Mouse (Mus musculus) hindbrain, embryonic 14.5 days (tissue): ENCODE data around the gene Med19. TPM values are rescaled to one million over a fixed set of nuclear protein-coding genes. Genes with fewer than 3 reads are reported as not detected.

Experiments
- ATAC-seq: fragments of 200-750 bp; cut with Nextera tagmentation; 2 replicates; pipeline ENCODE4 v1.8.0; 2017; ENCODE audit warnings: moderate number of reproducible peaks, mild to moderate bottlenecking, moderate TSS enrichment, moderate library complexity; ENCODE audit not compliant: low FRiP score
- DNase-seq: peaks from one replicate; pipeline ENCODE4 v3.0.0-alpha.2; 2015; ENCODE audit warnings: low spot score
- H3K27ac ChIP-seq: fragments of 300-500 bp; sonication (generic); 2 replicates; pipeline ENCODE4 v1.5.1; 2014; ENCODE audit warnings: mild to moderate bottlenecking, moderate library complexity
- H3K27me3 ChIP-seq: fragments of 300-500 bp; sonication (generic); 2 replicates; pipeline ENCODE4 v1.6.1; 2014; ENCODE audit warnings: mild to moderate bottlenecking, low read length, mixed read lengths; ENCODE audit not compliant: control insufficient read depth, insufficient read depth
- H3K36me3 ChIP-seq: fragments of 300-500 bp; sonication (generic); replicated peaks from 2 replicates; pipeline ENCODE4 v1.6.1; 2014; ENCODE audit not compliant: control insufficient read depth, insufficient read depth
- H3K4me1 ChIP-seq: fragments of 300-500 bp; sonication (generic); replicated peaks from 2 replicates; pipeline ENCODE4 v1.6.1; 2014; ENCODE audit warnings: antibody characterized with exemption, low read length, mixed read lengths; ENCODE audit not compliant: control insufficient read depth, insufficient read depth
- H3K4me2 ChIP-seq: fragments of 300-500 bp; sonication (generic); replicated peaks from 2 replicates; pipeline ENCODE4 v1.6.1; 2014; ENCODE audit warnings: mild to moderate bottlenecking, moderate library complexity
- H3K4me3 ChIP-seq: fragments of 300-500 bp; sonication (generic); replicated peaks from 2 replicates; pipeline ENCODE4 v1.5.1; 2014; ENCODE audit warnings: mild to moderate bottlenecking, low read length
- H3K9ac ChIP-seq: fragments of 300-500 bp; sonication (generic); 2 replicates; pipeline ENCODE4 v1.6.1; 2014
- H3K9me3 ChIP-seq: fragments of 300-500 bp; sonication (generic); 2 replicates; pipeline ENCODE4 v1.6.1; 2016; ENCODE audit warnings: low read length; ENCODE audit not compliant: control insufficient read depth
- WGBS: fragments of 180-500 bp; shearing (Covaris S2); extraction: QIAGEN DNeasy Blood & Tissue Kit; methylation state at CpG from one replicate; pipeline ENCODE4 v1.1.7; 2014; 5-methylcytosine and 5-hydroxymethylcytosine counted together
- polyA plus RNA-seq: library from polyadenylated mRNA; unstranded; fragments of >200 nt; fragmentation: Nextera tagmentation; extraction: Ambion mirVana; gene quantifications from 2 replicates; pipeline ENCODE4 v1.2.1, GENCODE M21; 2014

The Med19 gene
- polyA plus RNA-seq, 1 experiment from 2014 or later, result 61.3 TPM

- 87% methylated on average over 6 of the region's 6 CpGs for WGBS
- H3K27ac ChIP-seq, result no peak overlapping the region
- H3K4me3 ChIP-seq, result no peak overlapping the region
- no peaks in the 10 kb centered on the region for H3K27me3 ChIP-seq
- DNase-seq, result no peak
- peaks cover 30% of the 10 kb centered on the region for H3K36me3 ChIP-seq
- no peaks in the 10 kb centered on the region for H3K9me3 ChIP-seq
- H3K4me2 ChIP-seq, result no peak overlapping the region
- no peak overlapping the region for H3K9ac ChIP-seq
- no peak for ATAC-seq
- peaks cover 7% of the 10 kb centered on the region for H3K4me1 ChIP-seq
Observed at GRCm38 (mm10) chr2:84682605-84683183, 4.5 kb downstream of the Med19 start.

GRCm38 (mm10) chr2:84688080-84688844 is 10.1 kb downstream of the Med19 start:
- H3K4me1 ChIP-seq, result no peaks in the 10 kb centered on the region
- H3K4me3 ChIP-seq, result no peak overlapping the region
- no peak overlapping the region for H3K27ac ChIP-seq
- no peaks in the 10 kb centered on the region for H3K27me3 ChIP-seq
- no peak for DNase-seq
- H3K4me2 ChIP-seq, result no peak overlapping the region
- WGBS, result 88% methylated on average over 2 of the region's 2 CpGs
- ATAC-seq, result no peak
- peaks cover 84% of the 10 kb centered on the region for H3K36me3 ChIP-seq
- no peak overlapping the region for H3K9ac ChIP-seq
- no peaks in the 10 kb centered on the region for H3K9me3 ChIP-seq

GRCm38 (mm10) chr2:84690050-84690449 is 11.8 kb downstream of the Med19 start:
- Histone ChIP-seq H3K9ac (no peak overlapping the region), H3K4me1 (no peaks in the 10 kb centered on the region), H3K4me3 (no peak overlapping the region), H3K27me3 (no peaks in the 10 kb centered on the region), H3K27ac (no peak overlapping the region), H3K36me3 (peaks cover 95% of the 10 kb centered on the region), H3K9me3 (no peaks in the 10 kb centered on the region), H3K4me2 (no peak overlapping the region)
- 92% methylated on average over 12 of the region's 12 CpGs for WGBS
- no peak for ATAC-seq
- no peak for DNase-seq

- H3K4me2 ChIP-seq, result no peak overlapping the region
- H3K27me3 ChIP-seq, result no peaks in the 10 kb centered on the region
- WGBS, result 92% methylated on average over 5 of the region's 5 CpGs
- no peak overlapping the region for H3K27ac ChIP-seq
- peaks cover 79% of the 10 kb centered on the region for H3K36me3 ChIP-seq
- H3K4me3 ChIP-seq, result no peak overlapping the region
- ATAC-seq, result no peak
- H3K9ac ChIP-seq, result no peak overlapping the region
- no peaks in the 10 kb centered on the region for H3K9me3 ChIP-seq
- no peak for DNase-seq
- H3K4me1 ChIP-seq, result no peaks in the 10 kb centered on the region
Observed at GRCm38 (mm10) chr2:84695007-84695695, 16.9 kb downstream of the Med19 start.

DNA sequence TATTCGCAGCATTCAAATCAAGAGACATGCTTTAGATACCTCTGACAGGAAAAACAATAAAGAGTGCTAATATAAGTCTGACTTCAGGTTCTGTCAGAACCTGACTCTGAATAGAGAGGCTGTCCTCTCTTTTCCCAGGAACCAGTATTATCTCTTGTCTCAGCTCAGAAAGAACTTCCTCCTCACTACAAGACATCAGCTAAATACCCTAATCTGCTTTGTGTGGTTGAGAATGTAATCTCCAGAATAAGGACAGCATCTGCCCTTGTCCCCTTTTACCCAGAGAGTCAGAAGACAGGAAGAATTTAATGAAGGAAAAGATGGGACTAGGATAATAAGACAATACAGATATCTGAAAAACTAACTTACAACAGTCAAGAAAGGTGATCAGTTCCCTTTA is 25.3 kb downstream of the Med19 start:
- H3K9ac ChIP-seq, result no peak overlapping the region
- H3K4me1 ChIP-seq, result no peaks in the 10 kb centered on the region
- no peak overlapping the region for H3K27ac ChIP-seq
- H3K36me3 ChIP-seq, result peaks cover 76% of the 10 kb centered on the region
- H3K27me3 ChIP-seq, result no peaks in the 10 kb centered on the region
- H3K4me2 ChIP-seq, result no peak overlapping the region
- ATAC-seq (no peak), DNase-seq (no peak)
- 98% methylated on average over 1 of the region's 1 CpGs for WGBS
- H3K4me3 ChIP-seq, result no peak overlapping the region
- no peaks in the 10 kb centered on the region for H3K9me3 ChIP-seq

DNA sequence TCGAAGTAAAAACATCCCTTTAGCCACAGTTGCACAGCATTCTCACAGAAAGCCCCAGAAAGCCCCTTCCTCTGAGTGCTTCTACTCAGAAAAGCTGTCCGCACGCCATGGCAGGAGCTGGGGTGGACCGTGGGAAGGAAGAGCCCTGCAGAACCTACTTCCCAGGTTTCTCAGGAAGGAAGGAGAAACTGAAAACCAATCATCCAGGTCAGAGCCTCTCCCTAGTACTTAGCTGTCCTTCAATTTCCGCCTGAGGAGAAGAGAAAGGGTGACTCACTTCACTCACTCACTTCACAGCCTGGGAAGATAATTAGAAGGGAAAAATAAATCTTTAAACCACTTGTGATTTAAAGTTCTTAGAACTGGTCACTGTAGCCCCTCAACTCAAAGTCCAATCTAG is 26.1 kb downstream of the Med19 start:
- peaks cover 77% of the 10 kb centered on the region for H3K36me3 ChIP-seq
- H3K27me3 ChIP-seq, result no peaks in the 10 kb centered on the region
- H3K27ac ChIP-seq, result no peak overlapping the region
- no peak overlapping the region for H3K4me2 ChIP-seq
- ATAC-seq, result no peak
- WGBS, result 89% methylated on average over 5 of the region's 5 CpGs
- no peaks in the 10 kb centered on the region for H3K9me3 ChIP-seq
- H3K9ac ChIP-seq, result no peak overlapping the region
- no peak for DNase-seq
- no peak overlapping the region for H3K4me3 ChIP-seq
- H3K4me1 ChIP-seq, result no peaks in the 10 kb centered on the region

- Histone ChIP-seq H3K4me3 (no peak overlapping the region), H3K27me3 (no peaks in the 10 kb centered on the region), H3K9ac (no peak overlapping the region), H3K9me3 (no peaks in the 10 kb centered on the region), H3K4me2 (no peak overlapping the region), H3K27ac (no peak overlapping the region), H3K36me3 (peaks cover 79% of the 10 kb centered on the region), H3K4me1 (no peaks in the 10 kb centered on the region; the same call in 1 of the 2 replicates)
- WGBS, result 94% methylated on average over 1 of the region's 1 CpGs
- ATAC-seq, result no peak
- DNase-seq, result no peak
Observed at GRCm38 (mm10) chr2:84705295-84705694, 27.1 kb downstream of the Med19 start.

DNA sequence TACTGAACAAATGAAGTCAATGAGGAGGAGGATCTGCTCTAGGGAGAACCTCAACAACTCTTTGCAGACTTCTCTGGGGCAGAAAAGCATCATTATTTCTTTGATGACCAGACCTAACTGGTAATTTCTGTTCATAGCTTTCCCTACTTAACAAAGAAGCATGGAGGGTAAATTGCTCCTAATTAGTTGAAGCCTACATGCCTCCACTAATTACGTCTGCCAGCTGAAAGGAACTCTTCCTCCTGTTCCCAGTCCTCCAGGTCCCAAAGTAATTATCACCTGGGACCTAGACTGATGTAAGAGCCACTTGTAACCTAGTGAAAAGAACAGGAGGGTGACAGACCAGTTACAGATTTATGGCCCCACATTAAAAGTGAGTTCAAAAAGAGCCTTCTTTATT is 29.3 kb downstream of the Med19 start:
- peaks cover 73% of the 10 kb centered on the region for H3K36me3 ChIP-seq
- H3K4me2 ChIP-seq, result no peak overlapping the region
- H3K27me3 ChIP-seq, result no peaks in the 10 kb centered on the region
- no peak overlapping the region for H3K4me3 ChIP-seq
- ATAC-seq (no peak), DNase-seq (no peak)
- H3K9ac ChIP-seq, result no peak overlapping the region
- no peaks in the 10 kb centered on the region; the same call in 1 of the 2 replicates for H3K4me1 ChIP-seq
- 56% methylated on average over 1 of the region's 1 CpGs for WGBS
- no peak overlapping the region for H3K27ac ChIP-seq
- H3K9me3 ChIP-seq, result no peaks in the 10 kb centered on the region

GRCm38 (mm10) chr2:84711898-84712297 is 33.7 kb downstream of the Med19 start:
- WGBS, result 96% methylated on average over 2 of the region's 2 CpGs
- no peaks in the 10 kb centered on the region for H3K27me3 ChIP-seq
- no peak for DNase-seq
- no peak overlapping the region for H3K4me2 ChIP-seq
- H3K9ac ChIP-seq, result no peak overlapping the region
- no peak for ATAC-seq
- H3K9me3 ChIP-seq, result no peaks in the 10 kb centered on the region
- H3K4me1 ChIP-seq, result peaks cover 16% of the 10 kb centered on the region
- no peak overlapping the region for H3K4me3 ChIP-seq
- no peak overlapping the region for H3K27ac ChIP-seq
- peaks cover 41% of the 10 kb centered on the region for H3K36me3 ChIP-seq
